Mouse (Mus musculus) embryonic fibroblast, embryonic 13.5 days (primary cell): ENCODE data around the gene Hcn2. TPM values are rescaled to one million over a fixed set of nuclear protein-coding genes. Genes with fewer than 3 reads are reported as not detected.
A peak's percentile ranks its signal among the peaks of the same experiment; 100 is the strongest.

Source experiments
- H3K27ac ChIP-seq: 2 replicates; pipeline ENCODE4 v1.5.1; 2012; ENCODE audit warnings: low read length, control low read depth, inconsistent platforms; ENCODE audit not compliant: insufficient read depth
- H3K4me1 ChIP-seq: 2 replicates; pipeline ENCODE4 v1.6.1; 2011; ENCODE audit warnings: low read length; ENCODE audit not compliant: control insufficient read depth, insufficient read depth
- H3K4me3 ChIP-seq: 2 replicates; pipeline ENCODE4 v1.5.1; 2011; ENCODE audit warnings: mild to moderate bottlenecking, control low read depth, low read length; ENCODE audit not compliant: insufficient read depth
- CTCF ChIP-seq: IDR thresholded peaks from 2 replicates; pipeline ENCODE4 v1.5.1; 2011; ENCODE audit warnings: mild to moderate bottlenecking, control low read depth, low read length, moderate library complexity, borderline replicate concordance; ENCODE audit not compliant: insufficient read depth
- POLR2A ChIP-seq: IDR thresholded peaks from 2 replicates; pipeline ENCODE4 v1.6.1; 2011; ENCODE audit warnings: low read depth, mild to moderate bottlenecking, control low read depth, low read length, moderate library complexity
- polyA plus RNA-seq: library from polyadenylated mRNA; stranded (reverse); fragments of >200 nt; gene quantifications from 2 replicates; pipeline ENCODE4 v1.2.4, GENCODE M21; 2011; ENCODE audit warnings: low read depth; ENCODE audit not compliant: missing spikeins, insufficient read length

The Hcn2 gene
- polyA plus RNA-seq, 1 experiment: 0.91 TPM

DNA sequence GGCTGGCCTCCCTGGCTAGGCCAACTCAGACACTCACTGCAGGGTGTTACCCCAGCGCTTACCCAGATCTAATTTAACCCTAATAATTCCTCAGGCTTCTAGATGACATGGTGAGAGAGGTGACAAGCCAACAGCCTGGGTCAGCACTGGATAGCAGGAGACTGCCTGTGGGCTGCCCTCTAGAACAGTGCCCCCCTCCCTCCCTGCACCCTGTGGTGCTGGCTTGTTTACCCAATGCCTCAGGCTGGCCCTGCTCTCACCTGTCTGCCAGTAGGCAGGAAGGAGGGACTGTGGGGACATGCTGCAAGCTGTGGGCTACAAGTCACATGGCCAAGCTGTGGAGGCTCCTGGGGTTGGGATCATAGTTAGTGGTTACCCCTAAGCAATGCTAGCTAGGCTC, 9.3 kb upstream of the Hcn2 start:
- no peak overlapping the region for H3K27ac ChIP-seq
- TF ChIP-seq POLR2A (no peak), CTCF (no peak)
- H3K4me1 ChIP-seq: peaks cover 11% of the 10 kb centered on the region
- H3K4me3 ChIP-seq: no peak overlapping the region

DNA sequence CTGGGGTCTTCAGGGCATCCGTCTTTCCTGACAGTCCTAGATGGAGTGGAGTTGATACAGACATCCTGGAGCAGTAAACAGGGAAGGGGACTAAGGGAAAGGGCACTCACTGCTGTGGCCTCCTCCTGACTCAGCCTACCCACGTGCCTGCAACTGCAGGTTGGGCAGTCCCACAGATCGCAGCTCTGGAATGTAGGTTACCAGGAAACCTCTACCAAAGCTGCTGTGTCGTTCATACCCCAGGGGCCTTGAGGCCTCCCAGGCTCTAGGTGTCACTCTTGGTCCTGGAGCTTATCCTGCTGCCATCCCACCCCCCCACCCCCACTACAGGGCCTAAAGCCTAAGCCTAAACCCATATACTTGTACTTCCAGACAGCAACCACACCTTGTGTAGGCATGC, 8.7 kb upstream of the Hcn2 start:
- TF ChIP-seq POLR2A (no peak), CTCF (no peak)
- peaks cover 11% of the 10 kb centered on the region for H3K4me1 ChIP-seq
- no peak overlapping the region for H3K4me3 ChIP-seq
- H3K27ac ChIP-seq: no peak overlapping the region

DNA sequence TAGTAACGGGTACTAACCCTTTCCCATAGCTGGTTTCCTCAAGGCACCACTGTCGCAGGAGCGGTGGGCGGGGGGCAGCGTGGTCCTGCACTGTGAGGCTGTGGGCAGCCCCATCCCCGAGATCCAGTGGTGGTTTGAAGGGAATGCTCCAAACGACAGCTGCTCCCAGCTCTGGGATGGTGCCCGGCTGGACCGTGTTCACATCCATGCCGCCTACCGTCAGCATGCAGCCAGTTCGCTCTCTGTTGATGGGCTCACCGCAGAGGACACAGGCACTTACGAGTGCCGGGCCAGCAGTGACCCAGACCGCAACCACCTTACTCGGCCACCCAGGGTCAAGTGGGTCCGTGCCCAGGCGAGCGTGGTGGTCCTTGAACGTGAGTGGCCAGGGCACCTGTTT, 7.8 kb upstream of the Hcn2 start:
- TF ChIP-seq POLR2A (no peak), CTCF (no peak)
- Histone ChIP-seq H3K27ac (no peak overlapping the region), H3K4me1 (peaks cover 11% of the 10 kb centered on the region), H3K4me3 (no peak overlapping the region)

DNA sequence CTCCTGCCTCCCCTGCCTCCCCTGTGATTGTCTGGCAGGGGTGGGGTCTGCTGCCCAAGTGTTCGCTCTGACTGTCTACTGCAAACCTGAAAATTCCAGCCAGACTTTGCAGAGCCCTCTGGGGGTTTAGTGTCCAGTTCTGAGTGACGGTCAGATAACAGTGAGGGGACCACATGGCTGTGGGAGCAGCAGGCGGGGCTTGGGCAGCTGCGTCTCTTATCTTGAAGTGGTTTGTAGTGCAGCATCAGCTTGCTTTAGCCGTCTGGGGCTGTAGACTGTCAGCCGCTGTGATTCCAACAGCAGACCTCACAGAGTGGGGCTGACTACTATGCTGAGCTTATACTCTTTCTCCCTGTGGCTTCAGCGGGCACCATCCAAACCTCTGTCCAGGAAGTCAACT, 7.1 kb upstream of the Hcn2 start:
- Histone ChIP-seq H3K4me1 (peaks cover 11% of the 10 kb centered on the region), H3K4me3 (no peak overlapping the region), H3K27ac (no peak overlapping the region)
- TF ChIP-seq POLR2A: no peak
- no peak for TF ChIP-seq CTCF

GRCm38 (mm10) chr10:79712029-79712428, 4.4 kb upstream of the Hcn2 start:
- no peak for TF ChIP-seq CTCF
- TF ChIP-seq POLR2A: no peak
- Histone ChIP-seq H3K27ac (no peak overlapping the region), H3K4me1 (peaks cover 3% of the 10 kb centered on the region; the same call in 1 of the 2 replicates), H3K4me3 (no peak overlapping the region)

- no peak overlapping the region for H3K4me3 ChIP-seq
- TF ChIP-seq POLR2A (no peak), CTCF (peak; percentile 51; the same call in 1 of the 2 replicates)
- H3K4me1 ChIP-seq: no peaks in the 10 kb centered on the region
These were observed 3.8 kb upstream of the Hcn2 start for GRCm38 (mm10) chr10:79712499-79713126.

DNA sequence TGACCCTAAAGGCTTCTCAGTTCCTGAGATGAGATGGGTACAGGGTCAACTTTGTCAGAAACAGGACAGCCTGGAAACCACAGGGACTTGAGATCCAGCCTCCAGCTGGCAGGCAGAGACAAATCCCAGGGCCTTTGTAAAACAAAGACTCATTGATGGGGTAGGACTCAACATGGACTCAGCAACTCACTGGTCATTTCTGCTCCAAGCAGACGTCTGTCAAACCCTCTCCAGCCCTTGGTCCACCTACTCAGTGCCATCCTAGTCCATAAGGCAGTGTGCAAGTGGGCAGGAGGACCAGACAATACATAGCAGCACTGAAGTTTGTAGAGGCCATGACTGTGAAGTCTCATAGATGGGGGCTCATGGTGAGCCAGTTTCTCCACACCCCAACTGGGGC, 3.3 kb upstream of the Hcn2 start:
- H3K4me1 ChIP-seq: no peaks in the 10 kb centered on the region
- no peak overlapping the region for H3K4me3 ChIP-seq
- no peak overlapping the region for H3K27ac ChIP-seq
- TF ChIP-seq POLR2A (peak; percentile 41), CTCF (no peak)

More at GRCm38 (mm10) chr10:79712499-79713126, 3.8 kb upstream of the Hcn2 start:
- H3K27ac ChIP-seq: no peak overlapping the region

- H3K4me3 ChIP-seq: no peak overlapping the region
- TF ChIP-seq CTCF: no peak
- TF ChIP-seq POLR2A: no peak
- no peak overlapping the region for H3K27ac ChIP-seq
- no peaks in the 10 kb centered on the region for H3K4me1 ChIP-seq
These were observed 1.4 kb upstream of the Hcn2 start for GRCm38 (mm10) chr10:79714996-79715395.

DNA sequence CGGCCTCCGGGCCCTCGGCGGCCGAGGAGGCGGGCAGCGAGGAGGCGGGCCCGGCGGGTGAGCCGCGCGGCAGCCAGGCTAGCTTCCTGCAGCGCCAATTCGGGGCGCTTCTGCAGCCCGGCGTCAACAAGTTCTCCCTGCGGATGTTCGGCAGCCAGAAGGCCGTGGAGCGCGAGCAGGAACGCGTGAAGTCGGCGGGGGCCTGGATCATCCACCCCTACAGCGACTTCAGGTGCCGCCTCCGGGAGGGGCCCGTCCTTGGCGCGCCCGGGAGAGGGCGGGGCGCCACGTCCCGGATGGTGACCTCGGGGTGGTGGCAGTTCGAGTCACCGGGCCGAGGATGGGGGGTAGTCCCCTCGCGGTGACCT, 538 bp downstream of the Hcn2 start:
- TF ChIP-seq CTCF: no peak
- no peak for TF ChIP-seq POLR2A
- peak overlapping the region; percentile 40 for H3K4me3 ChIP-seq
- H3K27ac ChIP-seq: no peak overlapping the region
- H3K4me1 ChIP-seq: no peaks in the 10 kb centered on the region

GRCm38 (mm10) chr10:79717640-79718357, 1.4 kb downstream of the Hcn2 start:
- no peak overlapping the region for H3K4me3 ChIP-seq
- H3K27ac ChIP-seq: no peak overlapping the region
- no peak for TF ChIP-seq POLR2A
- TF ChIP-seq CTCF: no peak
- no peaks in the 10 kb centered on the region for H3K4me1 ChIP-seq

DNA sequence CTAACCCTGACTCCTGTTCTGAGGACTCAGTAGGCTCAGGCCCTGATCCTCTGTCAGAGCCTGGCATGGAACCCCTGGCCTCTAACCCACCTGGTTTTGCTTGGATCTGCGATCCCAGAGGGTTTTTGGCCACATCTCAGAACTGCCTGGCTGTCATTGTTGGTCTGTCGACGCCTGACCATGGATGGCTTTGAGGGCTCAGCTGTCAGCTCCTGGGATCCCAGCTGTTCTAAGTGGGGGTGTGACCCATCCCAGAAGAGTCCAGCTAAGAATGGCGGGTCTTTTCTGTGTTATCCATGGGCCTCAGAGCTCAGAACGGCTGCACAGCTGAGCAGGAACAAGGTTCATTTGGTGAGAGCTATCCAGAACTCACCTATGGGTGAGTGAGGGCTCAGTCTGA, 4.7 kb downstream of the Hcn2 start:
- Histone ChIP-seq H3K27ac (no peak overlapping the region), H3K4me3 (no peak overlapping the region), H3K4me1 (no peaks in the 10 kb centered on the region)
- TF ChIP-seq POLR2A (no peak), CTCF (no peak)
